Mouse (Mus musculus) liver, embryonic 14.5 days (tissue): ENCODE data around the gene Sugp1. TPM values are rescaled to one million over a fixed set of nuclear protein-coding genes. Genes with fewer than 3 reads are reported as not detected.
"Not testable (repeated sequence)": the region's sequence is repeated elsewhere in the genome, so short reads cannot be mapped to it uniquely, and the experiment has no call there.

Experiments used
- ATAC-seq: fragments of 200-750 bp; cut with Nextera tagmentation; 2 replicates; pipeline ENCODE4 v1.8.0; 2017; ENCODE audit warnings: moderate number of reproducible peaks, mild to moderate bottlenecking, moderate library complexity; ENCODE audit not compliant: insufficient read depth
- DNase-seq, 3 experiments: peaks; one replicate each; pipeline ENCODE4 v3.0.0-alpha.2; 2012 to 2013; ENCODE audit warnings: low read depth in 3 of 3, low spot score in 3 of 3
- H3K27ac ChIP-seq: fragments of 300-500 bp; sonication (generic); 2 replicates; pipeline ENCODE4 v1.5.1; 2014; ENCODE audit warnings: moderate library complexity, mild to moderate bottlenecking, control low read depth, inconsistent platforms
- H3K27me3 ChIP-seq: fragments of 300-500 bp; sonication (generic); 2 replicates; pipeline ENCODE4 v1.6.1; 2014; ENCODE audit warnings: mild to moderate bottlenecking, low read length, moderate library complexity; ENCODE audit not compliant: control insufficient read depth, insufficient read depth
- H3K36me3 ChIP-seq: fragments of 300-500 bp; sonication (generic); replicated peaks from 2 replicates; pipeline ENCODE4 v1.6.1; 2014; ENCODE audit warnings: low read depth; ENCODE audit not compliant: control insufficient read depth, insufficient read depth
- H3K4me1 ChIP-seq, 2 experiments: fragments of 200-500 bp in 1 of 2; fragments of 300-500 bp in 1 of 2; sonication (generic) in 1 of 2; replicated peaks; 2 replicates each; pipeline ENCODE4 v1.6.1; 2012 to 2014; ENCODE audit warnings: antibody characterized with exemption in 1 of 2, inconsistent platforms in 1 of 2, low read length in 1 of 2; ENCODE audit not compliant: control insufficient read depth in 2 of 2, insufficient read depth in 2 of 2
- H3K4me2 ChIP-seq: fragments of 300-500 bp; sonication (generic); 2 replicates; pipeline ENCODE4 v1.6.1; 2014; ENCODE audit warnings: low read depth, mild to moderate bottlenecking, control low read depth, moderate library complexity
- H3K4me3 ChIP-seq, 2 experiments: fragments of 200-500 bp in 1 of 2; fragments of 300-500 bp in 1 of 2; sonication (generic) in 1 of 2; 2 replicates each; pipeline ENCODE4 v1.5.1; 2012 to 2014; ENCODE audit warnings: low read depth in 2 of 2, low read length in 2 of 2, mild to moderate bottlenecking in 2 of 2, control low read depth in 1 of 2, inconsistent platforms in 1 of 2, moderate library complexity in 1 of 2; ENCODE audit not compliant: insufficient read depth in 1 of 2
- H3K9ac ChIP-seq: fragments of 300-500 bp; sonication (generic); replicated peaks from 2 replicates; pipeline ENCODE4 v1.6.1; 2014; ENCODE audit warnings: mild to moderate bottlenecking, control low read depth, moderate library complexity
- H3K9me3 ChIP-seq: fragments of 300-500 bp; sonication (generic); 2 replicates; pipeline ENCODE4 v1.6.1; 2016; ENCODE audit warnings: low read length, mixed read lengths; ENCODE audit not compliant: control insufficient read depth
- CTCF ChIP-seq: IDR thresholded peaks from 2 replicates; pipeline ENCODE4 v1.5.1; 2016; ENCODE audit warnings: antibody characterized with exemption, low read depth, control low read depth
- EP300 ChIP-seq: IDR thresholded peaks from 2 replicates; pipeline ENCODE4 v1.6.1; 2016; ENCODE audit warnings: antibody characterized with exemption, low read depth
- WGBS: fragments of 180-500 bp; shearing (Covaris S2); extraction: QIAGEN DNeasy Blood & Tissue Kit; methylation state at CpG from one replicate; pipeline ENCODE4 v1.1.7; 2014; ENCODE audit not compliant: insufficient replicate concordance; 5-methylcytosine and 5-hydroxymethylcytosine counted together
- polyA plus RNA-seq, 2 experiments: library from polyadenylated mRNA; depleted of rRNA in 1 of 2; stranded (reverse) in 1 of 2; unstranded in 1 of 2; fragments of >200 nt; fragmentation: Nextera tagmentation in 1 of 2; extraction: Ambion mirVana in 1 of 2; gene quantifications; 2 replicates each; pipeline versions ENCODE4 v1.2.1 to v1.2.3; 2012 to 2014

Sugp1 gene
- polyA plus RNA-seq, 2 experiments = 6.2 to 8.8 TPM

GRCm38 (mm10) chr8:70037994-70038393 lies 4.6 kb upstream of the Sugp1 start:
- TF ChIP-seq EP300 (peak; percentile 68), CTCF (no peak)
- peak overlapping the region; percentile 77 for H3K27ac ChIP-seq
- H3K4me2 ChIP-seq = peak overlapping the region; percentile 48
- ATAC-seq = peak; percentile 45
- peaks cover 37 to 40% of the 10 kb centered on the region in 2 experiments for H3K4me1 ChIP-seq
- DNase-seq = peak in 1 of 3 experiments; percentile 52
- H3K4me3 ChIP-seq = no peak overlapping the region
- H3K9ac ChIP-seq = peak overlapping the region; percentile 45; the same call in 1 of the 2 replicates
- WGBS = 45% methylated on average over 1 of the region's 1 CpGs
- peaks cover 3% of the 10 kb centered on the region; the same call in 1 of the 2 replicates for H3K36me3 ChIP-seq
- no peaks in the 10 kb centered on the region for H3K9me3 ChIP-seq
- H3K27me3 ChIP-seq = no peaks in the 10 kb centered on the region

DNA sequence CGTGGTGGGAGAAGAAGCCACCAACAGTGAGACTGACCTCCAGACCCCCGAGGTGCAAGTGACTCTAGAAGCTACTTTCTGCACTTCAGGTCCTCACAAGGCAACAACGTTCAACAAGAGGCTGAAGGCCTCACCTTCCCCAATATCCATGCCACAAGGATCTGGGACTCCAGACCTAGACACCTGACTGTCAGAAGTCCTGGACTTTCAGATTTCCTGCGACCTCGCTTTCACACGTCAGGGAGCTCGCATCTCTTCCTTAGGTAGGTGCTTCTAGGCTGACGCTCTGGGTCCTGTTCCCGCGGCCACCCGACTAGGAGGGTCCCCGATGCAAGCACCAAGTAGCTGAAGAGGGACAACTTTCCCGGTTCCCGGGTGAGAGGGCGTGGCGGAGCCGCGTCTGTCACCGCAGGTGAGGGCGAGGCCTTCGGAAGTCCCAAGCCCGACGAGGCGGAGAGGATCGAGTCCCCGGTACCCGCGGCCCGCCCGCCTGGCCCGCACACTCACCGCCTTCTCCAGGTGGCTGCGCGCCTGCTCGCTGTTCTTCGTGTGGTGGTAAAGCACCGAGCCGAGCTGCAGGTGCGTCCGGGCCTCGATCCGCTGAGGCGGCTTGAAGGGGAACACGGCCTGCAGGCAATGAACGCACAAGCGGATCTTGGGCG lies 597 bp upstream of the Sugp1 start:
- Histone ChIP-seq H3K9ac (peak overlapping the region; percentile 85), H3K36me3 (peaks cover 3% of the 10 kb centered on the region; the same call in 1 of the 2 replicates), H3K4me2 (peak overlapping the region; percentile 93), H3K27ac (peak overlapping the region; percentile 61), H3K27me3 (no peaks in the 10 kb centered on the region), H3K4me3 (peak overlapping the region; percentile 83 to 93), H3K9me3 (no peaks in the 10 kb centered on the region), H3K4me1 (peaks cover 37 to 45% of the 10 kb centered on the region in 2 experiments)
- TF ChIP-seq CTCF (no peak), EP300 (no peak)
- ATAC-seq (peak; percentile 54), DNase-seq (peak in 1 of 3 experiments; percentile 12)
- WGBS = under 1% methylated on average over 47 of the region's 47 CpGs

GRCm38 (mm10) chr8:70043996-70044395 lies 1.4 kb downstream of the Sugp1 start:
- H3K27me3 ChIP-seq = no peaks in the 10 kb centered on the region
- peak overlapping the region; percentile 85 for H3K9ac ChIP-seq
- TF ChIP-seq CTCF = no peak
- TF ChIP-seq EP300 = no peak
- ATAC-seq (no peak), DNase-seq (no peak)
- no peaks in the 10 kb centered on the region for H3K9me3 ChIP-seq
- peak overlapping the region in 1 of 2 experiments; percentile 83; a peak in 2 of 4 replicates for H3K4me3 ChIP-seq
- peaks cover 4% of the 10 kb centered on the region; the same call in 1 of the 2 replicates for H3K36me3 ChIP-seq
- H3K4me1 ChIP-seq = peaks cover 19 to 29% of the 10 kb centered on the region in 2 experiments
- H3K27ac ChIP-seq = no peak overlapping the region
- peak overlapping the region; percentile 93 for H3K4me2 ChIP-seq
- 64% methylated on average over 5 of the region's 5 CpGs for WGBS

DNA sequence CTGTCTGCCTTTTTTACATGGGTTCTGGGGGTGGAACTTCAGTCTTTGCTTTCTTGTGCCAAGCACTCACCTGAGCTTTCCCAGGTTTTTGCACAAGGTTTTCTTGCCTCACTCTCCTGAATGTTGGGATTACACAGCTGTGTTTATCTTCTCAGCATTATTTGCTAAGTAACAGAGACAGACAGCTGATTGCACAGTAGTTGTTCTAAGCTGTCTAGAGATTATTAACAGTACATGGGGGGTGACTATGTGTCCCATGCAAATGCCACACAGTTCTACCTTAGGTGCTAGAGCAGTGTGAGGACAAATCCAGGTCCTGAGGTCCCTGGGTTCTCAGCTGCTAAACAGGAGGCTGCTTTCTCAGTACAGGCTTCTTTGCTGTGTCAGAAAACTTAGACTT lies 7.0 kb downstream of the Sugp1 start:
- no peaks in the 10 kb centered on the region for H3K9me3 ChIP-seq
- DNase-seq (no peak), ATAC-seq (no peak)
- H3K36me3 ChIP-seq = peaks cover 22% of the 10 kb centered on the region
- H3K4me1 ChIP-seq = no peaks in the 10 kb centered on the region
- H3K27ac ChIP-seq = no peak overlapping the region
- no peak overlapping the region for H3K4me3 ChIP-seq
- no peak overlapping the region for H3K9ac ChIP-seq
- no peak overlapping the region for H3K4me2 ChIP-seq
- H3K27me3 ChIP-seq = no peaks in the 10 kb centered on the region
- TF ChIP-seq EP300 = no peak
- TF ChIP-seq CTCF = no peak

GRCm38 (mm10) chr8:70050434-70050833 lies 7.8 kb downstream of the Sugp1 start:
- not testable (repeated sequence) for H3K27me3 ChIP-seq, H3K4me3 ChIP-seq, H3K9me3 ChIP-seq, H3K4me2 ChIP-seq, H3K9ac ChIP-seq, H3K4me1 ChIP-seq, DNase-seq, H3K27ac ChIP-seq, ATAC-seq
- peaks cover 28% of the 10 kb centered on the region for H3K36me3 ChIP-seq
- 74% methylated on average over 5 of the region's 5 CpGs for WGBS
